Mouse (Mus musculus) liver, embryonic 14.5 days (tissue): ENCODE results near the gene Gm20498.
"Not testable (repeated sequence)": the region's sequence is repeated elsewhere in the genome, so short reads cannot be mapped to it uniquely, and the experiment has no call there.

Experiments
- CTCF ChIP-seq: IDR thresholded peaks from 2 replicates; pipeline ENCODE4 v1.5.1; 2016; ENCODE audit warnings: antibody characterized with exemption, low read depth, control low read depth
- EP300 ChIP-seq: IDR thresholded peaks from 2 replicates; pipeline ENCODE4 v1.6.1; 2016; ENCODE audit warnings: antibody characterized with exemption, low read depth

DNA sequence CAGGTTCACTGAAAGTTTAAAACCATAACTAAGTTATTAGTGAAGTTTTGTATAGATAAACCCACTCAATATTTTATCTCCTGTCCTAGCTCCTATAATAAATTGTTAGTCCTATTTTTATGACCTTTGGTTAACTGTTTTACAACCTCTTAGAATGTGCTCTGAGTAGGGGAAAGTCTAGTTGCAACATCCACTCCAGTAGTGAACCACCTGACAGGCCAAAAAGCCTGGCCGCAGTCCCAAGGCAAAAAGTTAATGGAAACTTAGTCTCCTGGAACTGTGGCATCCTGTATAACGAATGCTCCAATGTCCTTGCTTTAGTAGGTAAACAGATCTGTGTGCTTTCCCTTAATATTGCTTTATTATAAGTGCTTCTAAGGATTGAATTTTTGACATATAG, 97.9 kb downstream of the Gm20498 start:
- not testable (repeated sequence) for TF ChIP-seq CTCF, EP300
